Mouse (Mus musculus): ENCODE measurements around the gene Rabep1.

DNA sequence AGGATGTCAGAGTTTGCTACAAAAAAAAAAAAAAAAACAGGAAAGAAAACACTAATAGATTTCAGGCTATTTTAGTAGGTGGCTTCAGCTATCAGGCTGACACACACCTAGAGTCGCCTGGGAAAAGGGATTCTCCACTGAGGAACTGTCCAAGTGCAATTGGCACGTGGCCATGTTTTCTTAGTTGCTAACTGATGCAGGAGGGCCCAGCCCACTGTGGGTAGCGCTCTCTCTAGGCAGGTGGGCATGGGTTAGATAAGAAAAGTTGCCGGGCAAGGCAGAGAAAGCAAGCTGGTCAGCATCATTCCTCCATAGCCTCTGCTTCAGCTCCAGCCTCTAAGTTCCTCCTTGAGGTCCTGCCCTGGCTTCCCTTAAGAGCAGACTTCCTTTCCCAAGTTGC is 27.8 kb upstream of the Rabep1 start:
- no peak for TF ChIP-seq EP300 (IDR thresholded peaks at IDR 0.05; ENCODE audit: low read depth)
- no peak for TF ChIP-seq CTCF (IDR thresholded peaks at IDR 0.05; ENCODE audit: low read depth)
